ENCODE assay signal across 7 mouse cellular contexts in genomic region chr12:26444054-26444453, GRCm38 (mm10). TPM values are rescaled to one million over a fixed set of nuclear protein-coding genes. Genes with fewer than 3 reads are reported as not detected.
DNase-seq lines count a peak whose midpoint lies in the region; ATAC-seq and TF ChIP-seq lines count a peak whose summit lies in the region.

No protein-coding gene starts in this region.

- no peaks in the 10 kb centered on the region for H3K4me1 ChIP-seq in ES-Bruce4 (ENCODE audit: control insufficient read depth, insufficient read depth, low read length)
- no peaks in the 10 kb centered on the region for H3K4me1 ChIP-seq in lung, postnatal 0 days (ENCODE audit: insufficient read depth, low read depth, low read length)
- H3K4me1 ChIP-seq in small intestine, adult 2 months (ENCODE audit: control insufficient read depth, insufficient read depth, insufficient read length, low read length): no peaks in the 10 kb centered on the region

- peak; percentile 62 for DNase-seq in CD4-positive helper T cell, adult 2 months (ENCODE audit: low read depth, low spot score)
- DNase-seq in c-Kit-positive CD71-positive TER-119-positive erythroid progenitor cells, embryonic 14.5 days (ENCODE audit: low spot score): peak; percentile 47
- DNase-seq in frontal cortex, postnatal 25 days (ENCODE audit: low spot score in 2 of 2): peak; percentile 66 to 72
- peak; percentile 84 to 95 for DNase-seq in kidney, postnatal 25 days
- DNase-seq in lung, postnatal 0 days (ENCODE audit: low spot score): peak; percentile 74

- H3K36me3 ChIP-seq in ES-Bruce4 (ENCODE audit: control insufficient read depth, insufficient read depth, low read length, poor library complexity, severe bottlenecking): no peaks in the 10 kb centered on the region
- H3K36me3 ChIP-seq in lung, postnatal 0 days (ENCODE audit: insufficient read depth, low read length): no peaks in the 10 kb centered on the region
- 0 out of 2 replicates have a peak, but pooled peaks cover 1% of the 10 kb centered on the region for H3K36me3 ChIP-seq in small intestine, adult 2 months (ENCODE audit: control insufficient read depth, insufficient read depth, low read length)

- TF ChIP-seq EP300 in ES-Bruce4 (IDR thresholded peaks at IDR 0.05; ENCODE audit: insufficient read depth, low read depth, low read length): no peak
- 0 out of 2 replicates have a peak, but pooled peaks have one; percentile 18 for TF ChIP-seq EP300 in lung, postnatal 0 days (IDR thresholded peaks at IDR 0.05)

- 0% methylated on average over 2 of the region's 2 CpGs for WGBS in lung, postnatal 0 days
- WGBS in small intestine, adult 2 months: 2% methylated on average over 2 of the region's 2 CpGs

- no peak overlapping the region for H3K4me2 ChIP-seq in lung, postnatal 0 days (replicated peaks; ENCODE audit: low read depth, low read length)

- peak; percentile 38 for TF ChIP-seq CTCF in ES-Bruce4 (IDR thresholded peaks at IDR 0.05; ENCODE audit: low read depth, low read length)
- TF ChIP-seq CTCF in lung, postnatal 0 days (IDR thresholded peaks at IDR 0.05): peak; percentile 79
- TF ChIP-seq CTCF in small intestine, adult 2 months (IDR thresholded peaks at IDR 0.05; ENCODE audit: extremely low read depth, insufficient read length, insufficient replicate concordance, low read depth, low read length): peak; percentile 74; the same call in 1 of the 2 replicates

- no peak overlapping the region for H3K9ac ChIP-seq in ES-Bruce4 (ENCODE audit: low read depth, poor library complexity, severe bottlenecking)
- no peak overlapping the region for H3K9ac ChIP-seq in lung, postnatal 0 days (replicated peaks; ENCODE audit: low read depth)

- TF ChIP-seq POLR2A in ES-Bruce4 (IDR thresholded peaks at IDR 0.05; ENCODE audit: insufficient read depth, low read length): no peak
- no peak for TF ChIP-seq POLR2A in small intestine, adult 2 months (IDR thresholded peaks at IDR 0.05; ENCODE audit: low read depth, low read length)

- H3K27me3 ChIP-seq in ES-Bruce4 (ENCODE audit: control insufficient read depth, insufficient read depth, low read length, poor library complexity, severe bottlenecking): no peaks in the 10 kb centered on the region
- no peaks in the 10 kb centered on the region for H3K27me3 ChIP-seq in lung, postnatal 0 days (replicated peaks; ENCODE audit: insufficient read depth, low read length)
- H3K27me3 ChIP-seq in small intestine, adult 2 months (ENCODE audit: control insufficient read depth, insufficient read depth, low read length): no peaks in the 10 kb centered on the region

- no peak for ATAC-seq in lung, postnatal 0 days

- no peaks in the 10 kb centered on the region for H3K9me3 ChIP-seq in ES-Bruce4 (replicated peaks; ENCODE audit: control insufficient read depth, insufficient read depth, low read length, poor library complexity, severe bottlenecking)
- H3K9me3 ChIP-seq in lung, postnatal 0 days (ENCODE audit: low read length): no peaks in the 10 kb centered on the region

- H3K4me3 ChIP-seq in ES-Bruce4 (ENCODE audit: low read depth, low read length): no peak overlapping the region
- H3K4me3 ChIP-seq in lung, postnatal 0 days (ENCODE audit: low read depth, low read length): no peak overlapping the region
- no peak overlapping the region for H3K4me3 ChIP-seq in small intestine, adult 2 months (ENCODE audit: low read depth, low read length)

- no peak overlapping the region for H3K27ac ChIP-seq in ES-Bruce4 (ENCODE audit: insufficient read depth, low read length)
- no peak overlapping the region for H3K27ac ChIP-seq in lung, postnatal 0 days (ENCODE audit: low read length)
- no peak overlapping the region for H3K27ac ChIP-seq in small intestine, adult 2 months (ENCODE audit: insufficient read depth, low read depth, low read length)

RNA-seq across cellular contexts. Expression of gene Rsad2, which starts 12.2 kb away (rescaled TPM):
- 0.42 and 0.52 TPM in 2 replicates for polyA plus RNA-seq in ES-Bruce4 (2011; ENCODE audit: insufficient read depth, insufficient read length, low read depth, missing spikeins)
- 11.5 and 13.3 TPM in 2 replicates for polyA plus RNA-seq in lung, postnatal 0 days (2015; fragmentation: Nextera tagmentation; extraction: Ambion mirVana)
- polyA plus RNA-seq in small intestine, adult 2 months (2012; rRNA removed): 1.3 and 6.6 TPM in 2 replicates

RNA-seq across cellular contexts. Expression of gene Cmpk2, which starts 24.9 kb away (rescaled TPM):
- 0.96 and 1.0 TPM in 2 replicates for polyA plus RNA-seq in ES-Bruce4 (2011; ENCODE audit: insufficient read depth, insufficient read length, low read depth, missing spikeins)
- polyA plus RNA-seq in lung, postnatal 0 days (2015; fragmentation: Nextera tagmentation; extraction: Ambion mirVana): 9.8 and 9.9 TPM in 2 replicates
- 10.5 and 43.6 TPM in 2 replicates for polyA plus RNA-seq in small intestine, adult 2 months (2012; rRNA removed)

RNA-seq across cellular contexts. Expression of gene Rnf144a, which starts 29.0 kb away (rescaled TPM):
- 5.6 and 6.6 TPM in 2 replicates for polyA plus RNA-seq in ES-Bruce4 (2011; ENCODE audit: insufficient read depth, insufficient read length, low read depth, missing spikeins)
- 69.6 and 73.7 TPM in 2 replicates for polyA plus RNA-seq in lung, postnatal 0 days (2015; fragmentation: Nextera tagmentation; extraction: Ambion mirVana)
- polyA plus RNA-seq in small intestine, adult 2 months (2012; rRNA removed): 2.5 and 3.4 TPM in 2 replicates
